Mouse (Mus musculus) frontal cortex, postnatal 14 days (tissue): ENCODE measurements around the gene Itpr1.

ENCODE experiments used
- DNase-seq, 2 experiments: peaks; one replicate each; pipeline ENCODE4 v3.0.0; 2022; ENCODE audit warnings: low spot score in 2 of 2

The Itpr1 gene

DNA sequence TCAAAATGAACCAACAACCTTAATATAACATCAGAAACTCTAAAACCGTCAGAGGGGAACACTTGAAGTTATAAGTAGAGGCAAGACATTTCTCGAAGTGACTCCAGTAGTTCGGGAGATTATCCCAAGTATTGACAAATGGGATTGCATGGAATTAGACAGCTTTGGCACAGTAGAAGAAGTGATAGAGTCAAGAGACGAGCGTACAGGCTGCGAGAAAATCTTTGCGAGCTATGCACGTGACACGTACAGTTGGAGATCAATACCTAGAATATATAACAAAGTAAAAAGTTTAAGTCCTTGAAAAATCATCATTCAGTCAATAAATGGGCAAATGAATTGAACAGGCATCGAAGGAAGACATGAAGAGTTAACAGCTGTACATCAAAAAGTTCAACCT is 112.5 kb downstream of the Itpr1 start:
- no peak for DNase-seq

DNA sequence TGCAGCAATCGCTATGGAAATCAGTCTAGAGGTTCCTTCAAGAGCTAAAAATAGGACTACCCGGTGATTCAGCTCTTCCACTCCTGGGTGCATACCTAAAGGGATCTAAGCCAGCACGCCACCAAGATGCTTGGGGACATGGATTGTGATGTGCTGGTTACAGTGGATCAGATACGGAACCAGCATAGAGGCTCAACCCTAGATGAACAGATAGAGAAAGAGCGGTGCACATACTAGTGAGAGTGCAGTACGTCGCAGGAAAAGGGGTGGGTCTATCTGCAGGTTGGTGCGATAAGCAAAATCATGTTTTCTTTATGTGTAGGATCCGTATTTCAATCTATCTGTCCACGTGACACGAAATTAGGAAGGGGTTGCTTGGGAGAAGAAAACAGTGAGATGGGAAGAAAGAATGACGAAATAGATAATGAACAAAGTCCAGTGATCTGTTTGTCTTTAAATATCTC is 113.1 kb downstream of the Itpr1 start:
- DNase-seq: no peak

DNA sequence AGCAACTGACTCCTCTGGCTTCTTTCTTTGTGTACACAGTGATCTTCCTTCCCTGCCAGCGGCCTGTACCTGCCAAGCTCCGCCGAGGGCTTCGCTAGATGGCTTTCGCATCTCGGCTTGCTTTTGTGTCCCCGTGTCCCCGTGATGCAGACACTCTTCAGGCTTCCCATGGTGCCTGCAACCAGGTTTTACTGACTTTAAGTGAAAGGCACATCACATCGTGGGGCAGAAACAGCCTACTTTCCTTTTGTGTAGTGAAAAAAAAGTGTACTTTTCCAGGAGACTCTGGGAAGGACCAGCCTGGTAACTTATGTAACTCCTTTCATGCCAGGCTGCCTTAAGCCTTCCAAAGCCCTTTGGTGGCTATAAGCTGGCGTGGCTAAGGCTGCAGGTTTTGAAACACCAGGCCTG is 113.9 kb downstream of the Itpr1 start:
- no peak for DNase-seq

DNA sequence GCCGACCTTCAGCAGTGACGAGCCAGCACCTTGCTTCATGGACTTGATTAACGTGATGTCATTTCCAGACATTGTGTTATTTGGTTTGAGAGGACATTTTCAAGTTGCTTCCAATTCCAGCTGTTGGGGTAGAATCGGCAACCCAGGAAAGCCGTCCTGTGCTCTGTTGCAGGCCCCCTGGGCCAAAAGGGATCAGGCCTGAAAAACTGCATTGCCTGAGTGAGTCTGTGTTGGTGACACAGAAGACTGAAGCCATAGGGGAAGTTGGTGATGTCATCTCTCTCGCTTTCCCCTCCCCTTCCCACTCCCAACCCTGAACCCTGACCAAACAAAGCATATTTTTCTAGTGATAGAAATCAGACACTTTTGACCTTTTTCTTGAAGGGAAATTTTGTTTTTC is 114.7 kb downstream of the Itpr1 start:
- no peak for DNase-seq

DNA sequence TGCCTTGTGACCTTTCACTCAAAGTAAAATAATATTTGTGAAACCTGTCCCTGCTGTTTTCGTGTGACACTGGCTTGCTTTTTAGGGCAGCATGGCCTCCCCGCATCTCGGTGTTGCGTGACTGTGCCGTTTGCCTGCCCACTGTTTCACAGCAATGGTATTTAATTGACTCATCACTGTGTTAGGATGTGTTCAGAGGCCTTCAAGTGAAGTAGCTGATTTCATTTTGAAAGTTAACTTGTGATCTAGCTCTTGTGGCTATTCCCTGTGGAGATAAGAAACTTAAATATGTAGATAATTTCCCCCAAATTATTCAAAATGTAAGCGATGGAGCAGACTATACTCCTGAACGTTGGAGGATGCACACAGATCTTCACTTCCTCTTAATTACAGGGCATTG is 115.4 kb downstream of the Itpr1 start:
- DNase-seq: no peak

DNA sequence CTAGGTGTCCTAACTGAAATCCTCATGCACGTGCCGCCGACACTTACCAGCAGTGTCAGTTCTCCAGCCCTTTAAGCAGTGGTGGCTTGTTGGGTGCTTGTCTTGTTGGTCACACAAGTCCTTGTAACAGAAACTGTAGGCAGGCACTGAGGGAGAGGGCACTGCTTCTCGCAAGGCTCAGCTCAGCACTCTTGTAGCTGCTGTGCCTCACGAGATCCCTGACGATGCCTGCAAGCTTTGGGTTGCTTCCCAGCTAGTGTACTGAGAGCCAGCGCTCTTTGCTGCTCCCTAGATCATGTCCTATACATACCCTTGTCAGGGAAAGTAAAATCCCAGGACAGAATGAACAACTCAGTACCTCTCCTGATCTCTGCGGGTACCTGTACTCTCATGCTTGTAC is 117.6 kb downstream of the Itpr1 start:
- DNase-seq: no peak

DNA sequence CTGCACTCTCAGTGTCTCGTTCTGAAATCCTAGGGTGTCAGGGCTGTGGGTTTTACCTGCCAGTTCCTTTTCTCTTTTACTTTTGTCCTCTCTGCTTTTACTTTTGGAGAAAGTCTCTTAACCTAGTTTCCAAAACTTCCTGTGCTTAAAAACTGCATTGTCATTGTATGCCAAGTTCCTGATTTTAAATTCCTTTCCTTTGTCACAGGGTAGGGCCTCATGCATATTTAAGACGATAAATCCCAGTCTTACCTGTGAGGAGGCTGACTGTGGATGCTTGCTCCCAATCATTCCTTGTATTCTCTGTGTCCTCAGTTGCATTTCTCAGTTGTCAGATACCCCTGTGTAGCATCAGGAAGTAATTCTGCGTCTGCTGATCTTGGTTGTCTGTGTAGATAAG is 118.4 kb downstream of the Itpr1 start:
- DNase-seq: no peak

DNA sequence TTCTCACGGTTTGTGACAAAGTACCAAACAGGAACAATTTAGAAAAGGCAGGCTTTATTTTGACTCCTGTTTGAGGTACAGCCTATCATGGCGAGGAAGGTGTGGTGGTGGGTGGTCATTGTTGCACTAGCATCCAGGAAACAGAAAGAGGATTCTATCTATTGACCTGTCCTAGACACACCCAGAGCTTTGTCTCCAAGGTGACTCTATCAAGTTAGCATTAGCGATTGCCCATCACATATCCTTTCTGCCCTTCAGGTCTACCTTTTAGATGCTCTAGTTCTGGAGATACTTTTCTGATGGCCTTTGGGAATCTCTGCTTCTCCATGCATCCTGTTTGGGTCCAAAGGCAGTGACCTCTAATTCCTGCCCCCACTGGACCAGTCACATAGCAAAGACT is 121.2 kb downstream of the Itpr1 start:
- no peak for DNase-seq

DNA sequence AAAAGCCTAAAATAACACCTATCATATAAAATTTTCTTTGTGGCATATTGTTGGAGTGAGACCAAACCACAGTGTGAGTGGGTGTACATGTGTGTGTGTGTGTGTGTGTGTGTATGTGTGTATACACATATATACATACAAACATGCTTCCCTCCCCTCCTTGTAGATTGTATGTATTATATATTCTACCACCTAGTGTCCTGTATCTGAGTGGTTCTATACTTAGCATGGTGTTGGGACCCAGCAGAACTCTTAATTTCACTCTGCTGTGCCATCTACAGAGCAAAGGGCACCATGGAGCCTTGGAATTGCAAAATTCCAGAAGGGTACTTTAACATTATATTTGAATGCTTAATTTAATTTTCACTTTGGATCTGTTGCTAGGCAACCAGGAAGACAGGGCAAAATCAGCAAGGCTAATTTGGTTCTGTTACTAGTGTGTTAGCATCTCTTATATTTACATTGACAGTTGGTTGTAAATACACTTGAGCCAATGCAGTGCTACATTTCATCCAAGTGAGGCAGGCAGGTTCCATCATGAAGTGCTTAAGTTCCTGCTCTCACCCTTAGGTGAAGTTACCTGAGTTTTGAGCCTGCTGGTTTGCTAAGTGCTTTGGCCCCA is 122.4 kb downstream of the Itpr1 start:
- no peak for DNase-seq

DNA sequence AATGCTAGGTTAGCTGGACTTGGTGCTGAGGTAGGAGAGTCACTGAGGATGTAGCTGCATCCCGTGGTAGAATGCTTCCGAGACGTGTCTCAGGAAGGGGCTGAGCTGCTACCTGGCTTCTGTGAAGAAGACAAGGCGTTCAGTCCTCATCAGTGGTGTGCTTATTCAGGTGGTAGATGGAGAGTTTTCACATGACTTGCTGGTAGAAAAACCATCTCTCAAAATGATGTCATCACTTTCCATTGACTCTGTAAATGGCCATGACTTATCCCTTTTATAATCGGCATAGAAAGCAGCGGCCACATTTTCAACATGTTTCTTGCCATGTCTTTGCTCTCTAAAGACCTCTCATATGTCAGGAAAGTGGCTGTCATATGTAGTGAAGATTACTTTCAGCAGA is 123.6 kb downstream of the Itpr1 start:
- DNase-seq: no peak

DNA sequence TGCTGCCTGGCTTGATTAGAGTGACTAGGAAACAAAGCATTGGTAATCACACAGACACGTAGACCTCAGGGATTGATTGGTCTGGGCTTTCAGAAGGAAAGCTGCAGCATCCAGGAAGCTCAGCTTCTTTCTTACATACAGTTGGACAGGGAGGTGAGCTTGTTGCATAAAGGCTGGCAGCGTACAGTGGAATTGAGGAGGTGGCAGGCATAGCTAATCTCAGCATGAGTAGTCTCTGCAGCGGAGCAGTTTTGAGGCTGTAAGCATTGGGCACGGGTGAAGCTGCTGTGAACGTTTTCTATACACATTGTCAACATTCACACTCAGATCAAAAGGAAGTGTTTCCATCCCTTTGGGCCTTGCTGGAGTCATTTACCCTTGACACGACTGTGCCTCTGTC is 124.4 kb downstream of the Itpr1 start:
- DNase-seq: peak in 1 of 2 experiments; percentile 28

DNA sequence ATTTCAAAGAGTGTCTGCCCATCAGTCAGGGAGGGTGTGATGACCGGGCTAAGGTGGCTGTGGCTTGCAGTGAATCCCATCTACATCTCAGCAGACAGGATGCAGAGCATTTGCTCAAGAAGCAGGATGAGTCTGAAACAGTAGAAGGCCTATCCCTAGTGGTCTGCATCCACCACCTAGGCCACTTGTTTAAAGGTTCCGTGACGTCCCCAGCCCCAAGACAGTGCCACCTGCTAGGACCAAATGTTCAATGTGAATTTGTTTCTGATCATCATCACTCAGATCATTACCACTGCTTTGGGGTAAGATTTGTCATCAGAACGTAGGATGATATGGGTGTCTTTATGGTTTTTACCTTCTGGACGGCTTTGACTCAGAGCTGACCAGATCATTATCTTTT is 125.5 kb downstream of the Itpr1 start:
- DNase-seq: no peak

DNA sequence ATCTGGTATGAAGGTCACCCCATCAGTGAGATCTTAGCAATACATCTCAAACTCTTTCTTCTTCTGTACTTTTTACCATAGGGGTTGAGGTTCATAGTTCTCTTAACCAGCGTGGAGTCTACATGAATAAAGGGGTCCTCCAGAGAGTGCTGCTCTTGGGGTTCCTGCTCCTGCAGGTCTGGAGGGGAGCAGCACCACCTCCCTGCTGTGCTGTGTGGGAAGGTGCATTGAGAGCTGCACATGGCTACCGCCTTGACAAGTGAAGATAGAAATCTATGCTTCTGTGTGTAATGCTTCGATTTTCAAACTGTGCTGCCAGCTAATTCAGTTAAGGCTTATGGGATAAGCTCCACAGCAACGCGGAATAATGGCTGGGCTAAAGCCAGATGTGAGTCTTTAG is 130.1 kb downstream of the Itpr1 start:
- no peak for DNase-seq

DNA sequence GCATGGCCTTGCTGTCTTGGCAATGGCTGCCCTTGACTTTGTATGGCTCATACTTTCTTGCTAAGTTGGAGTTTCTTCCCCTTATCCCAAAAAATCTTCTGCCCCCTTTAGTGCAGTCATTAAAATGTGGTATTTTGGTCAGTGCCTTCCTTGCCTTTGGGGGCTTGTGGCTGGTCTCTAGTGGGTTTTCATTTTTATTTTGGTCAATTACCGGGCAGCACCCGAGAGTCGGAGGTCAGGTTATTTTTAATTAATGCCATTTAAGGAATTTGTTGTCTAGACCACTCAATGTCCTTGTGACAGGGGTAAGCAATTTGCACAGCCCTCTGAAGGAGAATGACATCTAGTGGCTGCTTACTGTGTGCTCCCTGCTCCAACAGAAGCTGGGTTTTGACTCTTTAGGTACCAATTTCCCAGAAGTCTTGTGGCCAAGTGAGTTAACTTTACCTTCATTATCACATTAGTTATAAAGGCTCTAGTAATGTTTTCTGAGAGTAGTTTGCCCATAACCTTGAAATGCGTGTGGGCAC is 130.9 kb downstream of the Itpr1 start:
- no peak for DNase-seq

DNA sequence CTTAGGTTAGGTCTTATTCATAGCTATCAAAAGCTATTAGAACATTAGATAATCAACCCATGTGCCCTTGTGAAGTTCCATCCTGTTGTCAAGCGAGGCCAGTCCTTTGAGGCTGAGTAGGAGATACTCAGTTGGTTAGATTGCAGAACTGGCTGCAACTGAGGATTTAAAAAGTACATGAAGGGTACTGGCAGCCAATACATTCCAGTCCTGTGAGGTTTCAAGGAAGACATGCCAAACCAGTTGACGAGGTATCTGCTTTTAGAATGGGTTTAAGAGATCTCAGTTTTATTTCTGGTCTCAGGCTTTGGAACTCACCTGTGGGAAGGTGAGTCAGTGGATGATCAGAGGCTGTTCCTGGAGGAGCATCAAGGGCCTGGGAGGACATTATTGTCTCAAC is 137.9 kb downstream of the Itpr1 start:
- DNase-seq: no peak

DNA sequence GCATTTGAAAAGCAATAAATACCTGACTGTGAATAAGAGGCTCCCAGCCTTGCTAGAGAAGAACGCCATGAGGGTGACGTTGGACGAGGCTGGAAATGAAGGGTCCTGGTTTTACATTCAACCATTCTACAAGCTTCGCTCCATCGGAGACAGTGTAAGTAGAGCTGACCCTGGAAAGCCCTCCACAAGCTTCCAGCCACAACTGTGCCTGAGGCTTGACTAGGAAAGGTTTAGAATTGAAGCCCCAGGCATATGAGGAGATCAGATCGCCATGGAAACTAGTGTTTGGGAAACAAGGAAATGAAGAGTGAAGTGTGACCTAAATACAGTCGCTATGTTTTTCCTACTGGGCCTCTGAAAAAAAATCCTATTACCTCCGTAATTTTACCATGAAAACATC is 139.1 kb downstream of the Itpr1 start:
- no peak for DNase-seq

DNA sequence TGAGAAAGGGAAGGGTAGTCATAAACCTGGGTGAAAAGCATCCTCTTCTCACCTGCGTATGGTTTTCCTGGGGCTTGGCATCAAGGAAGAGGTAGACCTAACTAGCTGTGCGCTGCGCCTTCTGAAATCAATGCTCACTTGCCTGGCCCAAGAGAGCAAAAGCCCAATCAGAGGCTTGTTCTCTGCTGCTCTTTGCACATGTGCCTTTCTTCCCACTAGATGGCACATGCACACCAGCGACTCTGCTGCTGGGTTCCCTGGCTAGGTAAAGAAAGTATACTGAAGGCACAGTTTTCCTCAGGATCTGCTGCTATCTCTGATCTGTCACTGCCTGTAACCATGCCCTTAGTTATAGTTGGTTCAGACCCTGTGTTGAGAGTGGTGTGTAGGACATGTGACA is 154.5 kb downstream of the Itpr1 start:
- DNase-seq: no peak

DNA sequence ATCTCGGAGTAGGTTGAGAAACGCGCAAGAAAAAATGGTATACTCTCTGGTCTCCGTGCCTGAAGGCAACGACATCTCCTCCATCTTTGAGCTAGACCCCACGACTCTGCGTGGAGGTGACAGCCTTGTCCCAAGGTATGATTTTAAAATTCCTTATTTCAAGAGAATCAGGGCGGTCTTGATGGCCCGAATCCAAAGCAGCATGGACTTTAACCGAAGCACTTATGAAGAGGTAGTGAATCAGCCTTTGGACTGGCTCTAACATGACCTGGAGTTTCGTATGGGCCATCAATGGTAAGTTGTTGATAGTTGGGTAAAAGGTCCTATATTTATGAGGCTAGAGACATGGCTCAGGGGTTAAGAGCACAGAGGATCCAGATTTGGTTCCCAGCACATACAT is 156.1 kb downstream of the Itpr1 start:
- DNase-seq: no peak

DNA sequence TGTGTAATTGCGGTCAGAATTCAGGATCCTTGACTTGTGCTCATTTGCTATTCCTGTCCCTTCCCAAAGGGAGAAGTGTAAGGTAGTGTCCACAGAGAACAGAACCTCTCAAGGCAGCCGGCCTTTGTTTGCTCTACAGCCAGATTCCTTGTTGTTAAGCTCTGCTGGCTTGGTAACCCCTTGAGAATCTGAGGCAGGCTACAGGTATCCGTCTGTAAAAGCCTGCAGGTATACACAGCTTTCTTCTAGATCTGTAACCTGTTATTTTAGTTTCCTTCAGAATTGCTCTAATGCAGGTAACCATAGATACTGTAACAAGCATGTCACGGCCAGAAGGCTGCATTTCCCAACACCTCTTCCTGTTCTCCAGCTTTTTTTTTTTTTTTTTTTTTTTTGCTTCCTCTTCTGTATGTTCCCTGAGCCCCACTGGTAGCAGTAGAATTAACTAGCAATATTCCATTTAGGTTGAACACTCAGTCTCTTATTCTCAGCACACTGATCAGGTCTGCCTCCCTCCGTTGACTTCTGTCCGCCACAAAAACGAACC is 158.5 kb downstream of the Itpr1 start:
- no peak for DNase-seq

DNA sequence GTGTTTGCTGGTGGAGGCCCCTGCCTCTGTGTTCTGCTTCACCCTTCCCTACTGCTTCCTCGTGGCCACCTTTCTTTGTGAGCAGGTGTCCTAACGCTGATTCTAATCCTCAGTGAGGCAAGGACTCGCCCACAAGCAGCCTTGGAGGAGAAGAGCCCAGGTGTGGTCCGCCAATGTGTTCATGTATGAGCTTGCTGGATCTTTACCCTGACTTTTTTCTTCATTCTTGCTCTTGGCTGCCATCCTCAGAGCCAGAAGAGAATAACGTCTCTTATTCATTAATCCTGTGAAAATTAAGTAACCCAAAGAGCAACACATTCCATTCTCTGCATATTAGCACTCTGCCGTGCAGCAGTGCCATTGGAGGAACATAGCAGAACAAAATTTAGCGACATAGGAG is 161.1 kb downstream of the Itpr1 start:
- DNase-seq: no peak

DNA sequence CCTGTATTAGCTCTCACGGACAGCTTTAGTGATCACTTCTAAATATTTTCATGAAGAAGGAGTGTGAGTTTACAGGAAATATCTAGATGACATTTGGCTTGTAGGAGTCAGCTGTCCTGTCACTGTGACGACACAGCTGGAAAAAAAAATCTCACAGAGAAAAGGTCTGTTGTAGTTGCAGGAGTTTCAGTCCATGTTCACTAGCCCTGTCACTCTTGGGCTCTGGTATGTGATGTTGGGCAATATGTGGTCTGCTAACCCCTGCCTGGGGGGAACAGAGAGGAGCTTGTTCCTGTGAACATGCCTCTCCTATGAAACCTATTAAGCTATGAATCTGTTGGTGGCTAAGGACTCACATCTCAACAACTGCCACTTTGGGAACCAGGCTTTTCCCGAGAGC is 166.1 kb downstream of the Itpr1 start:
- no peak for DNase-seq

DNA sequence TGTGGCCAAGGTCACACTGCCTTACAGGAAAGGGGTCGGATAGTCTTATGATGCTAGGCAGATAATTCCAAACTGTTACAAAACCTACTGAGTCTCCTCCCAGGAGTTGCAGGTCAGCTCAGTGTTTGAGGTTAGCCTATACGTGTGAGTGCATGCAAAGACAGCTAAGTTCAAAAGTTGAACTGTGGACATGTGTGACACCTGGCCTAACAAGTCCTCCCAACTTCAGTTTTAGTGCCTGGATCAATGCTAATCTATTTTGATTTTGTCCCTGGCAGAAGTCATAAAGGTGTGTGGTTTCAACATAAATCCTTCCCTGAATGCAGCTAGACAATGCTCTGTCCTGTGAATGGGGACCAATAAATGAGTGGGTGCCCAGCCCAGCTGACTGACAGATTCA is 167.3 kb downstream of the Itpr1 start:
- no peak for DNase-seq

DNA sequence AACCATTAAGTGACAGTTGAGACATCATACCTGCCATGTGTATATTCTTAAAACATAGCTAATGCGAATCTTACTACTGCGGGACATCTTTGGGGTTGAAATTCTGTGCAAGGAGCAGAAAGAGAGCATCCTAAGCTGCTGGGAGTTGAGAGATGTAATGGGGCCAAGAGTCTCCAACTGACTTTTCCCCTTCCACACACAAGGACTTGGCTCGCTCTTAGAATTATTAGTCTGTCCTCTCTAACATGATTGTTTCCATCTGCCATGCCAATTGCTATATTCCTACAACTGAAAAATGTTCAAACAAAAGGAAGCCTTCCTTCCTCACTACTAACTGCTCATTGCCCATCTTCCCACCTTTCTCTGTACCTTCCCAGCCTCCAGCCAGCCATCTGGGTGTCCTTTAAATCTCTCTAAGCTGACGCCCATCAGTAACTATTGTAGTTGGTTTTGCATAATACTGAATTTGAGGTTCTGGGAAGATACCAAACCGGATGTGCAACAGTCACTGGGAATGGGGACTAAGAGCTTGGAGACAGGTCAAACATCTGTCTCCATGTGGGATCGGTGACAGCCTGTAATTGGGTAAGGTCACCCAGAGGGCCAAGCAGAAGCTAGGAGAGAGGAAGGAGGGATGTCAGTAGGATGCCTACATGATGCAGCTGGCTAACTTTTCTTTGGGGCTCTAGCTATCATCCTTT is 177.9 kb downstream of the Itpr1 start:
- no peak for DNase-seq
